Mouse (Mus musculus) heart, postnatal 0 days (tissue): ENCODE results near the gene Gm13124.

ENCODE experiments used
- CTCF ChIP-seq: IDR thresholded peaks from 2 replicates; pipeline ENCODE4 v1.5.1; 2016; ENCODE audit warnings: antibody characterized with exemption, control low read depth, low read depth
- EP300 ChIP-seq: IDR thresholded peaks from 2 replicates; pipeline ENCODE4 v1.6.1; 2016; ENCODE audit warnings: antibody characterized with exemption, low read depth

- TF ChIP-seq CTCF (no peak), EP300 (no peak)
Measured at GRCm38 (mm10) chr4:144592790-144593189, 27.9 kb upstream of the Gm13124 start.
